ENCODE assay signal across 7 mouse cellular contexts in the genomic region with DNA sequence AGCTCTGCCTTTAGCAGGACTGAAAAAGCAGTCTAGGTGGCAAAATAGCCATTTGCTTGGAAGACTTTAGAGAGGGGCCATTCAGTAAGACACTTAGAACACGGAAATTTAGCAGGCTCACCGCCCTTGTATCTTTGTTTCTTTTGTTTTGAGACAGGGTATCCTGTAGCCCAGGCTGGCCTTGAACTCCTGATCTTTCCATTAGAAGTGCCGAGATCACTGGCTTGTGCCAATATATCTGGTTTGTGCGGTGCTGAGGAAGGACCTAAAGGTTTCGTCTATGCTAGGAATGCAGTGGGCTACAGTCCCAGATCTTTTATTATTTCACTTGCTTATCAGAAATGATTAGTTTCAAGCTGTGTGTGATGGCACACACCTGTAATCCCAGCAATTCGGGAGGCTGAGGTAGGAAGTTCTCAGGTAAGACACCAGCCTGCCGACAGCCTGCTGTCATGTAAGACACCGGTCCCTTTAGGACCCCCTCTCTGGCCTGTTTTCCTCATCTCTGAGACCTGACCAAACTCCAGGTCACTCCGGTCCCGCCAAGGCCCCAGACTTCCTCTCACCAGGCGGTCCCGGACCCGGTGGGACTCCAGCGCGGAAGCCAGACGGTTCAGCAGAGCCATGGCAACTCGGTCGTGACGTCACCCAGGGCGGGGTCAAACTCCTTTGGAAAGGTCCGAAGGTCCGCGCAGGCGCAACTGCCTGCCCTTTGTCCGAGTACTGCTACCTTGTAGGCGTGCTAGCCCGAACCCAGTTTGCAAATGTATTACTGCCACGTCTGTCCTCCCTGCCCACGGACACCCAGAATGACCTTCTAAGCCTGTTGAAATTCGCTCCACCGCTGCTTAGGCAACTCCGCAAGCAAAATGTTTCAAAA. TPM values are rescaled to one million over a fixed set of nuclear protein-coding genes. Genes with fewer than 3 reads are reported as not detected.
DNase-seq lines count a peak whose midpoint lies in the region; ATAC-seq lines count a peak whose summit lies in the region.

A gene (minus strand): TSS at position 675 of the 880 bp plus-strand sequence.

- ATAC-seq in intestine, embryonic 15.5 days, result peak; percentile 98

- no peaks in the 10 kb centered on the region for H3K27me3 ChIP-seq in intestine, embryonic 15.5 days (replicated peaks)
- no peaks in the 10 kb centered on the region for H3K27me3 ChIP-seq in midbrain, embryonic 10.5 days (ENCODE audit: low read depth, poor library complexity, severe bottlenecking)

- peak within 1 kb of the TSS; percentile 59 for H3K9ac ChIP-seq in intestine, embryonic 15.5 days

- H3K36me3 ChIP-seq in intestine, embryonic 15.5 days, result no peaks in the 10 kb centered on the region
- H3K36me3 ChIP-seq in midbrain, embryonic 10.5 days, result no peaks in the 10 kb centered on the region

- peaks cover 3% of the 10 kb centered on the region for H3K4me1 ChIP-seq in intestine, embryonic 15.5 days (replicated peaks)
- H3K4me1 ChIP-seq in midbrain, embryonic 10.5 days, result peaks cover 11% of the 10 kb centered on the region

- H3K4me2 ChIP-seq in intestine, embryonic 15.5 days (replicated peaks), result peak within 1 kb of the TSS; percentile 74

- intact Hi-C loops in gastrocnemius, postnatal 36 days (cut with DNase I), result loop anchor here (10.0 kb wide), 1 partner anchor 208 kb away; a partner anchor contains a TSS
- intact Hi-C loops in left cerebral cortex, postnatal 25 days (cut with DNase I), result no loop called here

- no peaks in the 10 kb centered on the region for H3K9me3 ChIP-seq in intestine, embryonic 15.5 days
- H3K9me3 ChIP-seq in midbrain, embryonic 10.5 days (replicated peaks), result no peaks in the 10 kb centered on the region

- peak; percentile 99 for DNase-seq in adrenal gland, adult 2 months
- peak; percentile 97 for DNase-seq in embryo, embryonic 11.5 days (ENCODE audit: low read depth, low spot score)
- peak; percentile 98 for DNase-seq in gastrocnemius, postnatal 36 days
- DNase-seq in left cerebral cortex, postnatal 25 days (ENCODE audit: low spot score in 2 of 2), result peak; percentile 81 to 82
- peak; percentile 99 for DNase-seq in midbrain, embryonic 10.5 days (ENCODE audit: low spot score)
- DNase-seq in right cerebral cortex, postnatal 4 days, result peak; percentile 86

- WGBS in intestine, embryonic 15.5 days, result 4% methylated on average over 32 of the region's 32 CpGs
- 9% methylated on average over 32 of the region's 32 CpGs for WGBS in midbrain, embryonic 10.5 days

- peak within 1 kb of the TSS; percentile 49 for H3K4me3 ChIP-seq in intestine, embryonic 15.5 days (replicated peaks)
- peak within 1 kb of the TSS; percentile 58 for H3K4me3 ChIP-seq in midbrain, embryonic 10.5 days

- H3K27ac ChIP-seq in intestine, embryonic 15.5 days, result peak within 1 kb of the TSS; percentile 67; the same call in 1 of the 2 replicates
- H3K27ac ChIP-seq in midbrain, embryonic 10.5 days (replicated peaks), result peak within 1 kb of the TSS; percentile 96

RNA-seq across cellular contexts. Expression of the gene that starts here (rescaled TPM):
- 10 to 100 TPM; 10.4 TPM for total RNA-seq in adrenal gland, adult 2 months (2021)
- 11.8 and 16.9 TPM in 2 replicates for polyA plus RNA-seq in adrenal gland, adult 2 months (2012; rRNA removed)
- total RNA-seq in gastrocnemius, postnatal 36 days (2021), result 1 to 10 TPM; 2.4 to 3.5 TPM
- polyA plus RNA-seq in intestine, embryonic 15.5 days (2015; fragmentation: Nextera tagmentation; extraction: Ambion mirVana), result 8.9 and 15.2 TPM in 2 replicates
- 1 to 10 TPM in 1 of 2 experiments, under 1 TPM in 1; 0.44 to 1.1 TPM for total RNA-seq in left cerebral cortex, postnatal 25 days (2021)
- polyA plus RNA-seq in midbrain, embryonic 10.5 days (2016; fragmentation: Nextera tagmentation; extraction: Ambion mirVana), result 4.5 and 4.8 TPM in 2 replicates

Comparison
In these comparisons a context has a peak if more than half of its experiments do, and no peak if none do; other contexts are left out.
1. Peak in every context shown above with its lines: DNase-seq, ATAC-seq, H3K4me3 ChIP-seq and H3K27ac ChIP-seq.